Mouse (Mus musculus) hindbrain, embryonic 11.5 days (tissue): Measurements from ENCODE around the gene Gm6169. TPM values are rescaled to one million over a fixed set of nuclear protein-coding genes. Genes with fewer than 3 reads are reported as not detected.

ENCODE experiments used
- ATAC-seq: fragments of 200-750 bp; cut with Nextera tagmentation; 2 replicates; pipeline ENCODE4 v1.8.0; 2017; ENCODE audit warnings: mild to moderate bottlenecking, moderate TSS enrichment, moderate library complexity; ENCODE audit not compliant: low FRiP score
- DNase-seq: peaks from one replicate; pipeline ENCODE4 v3.0.0-alpha.2; 2015; ENCODE audit warnings: low spot score
- H3K27ac ChIP-seq: fragments of 300-500 bp; sonication (generic); 2 replicates; pipeline ENCODE4 v1.5.1; 2014; ENCODE audit warnings: mild to moderate bottlenecking, low read depth, low read length
- H3K27me3 ChIP-seq: fragments of 300-500 bp; sonication (generic); 2 replicates; pipeline ENCODE4 v1.6.1; 2014; ENCODE audit warnings: mild to moderate bottlenecking, low read length, moderate library complexity, mixed read lengths; ENCODE audit not compliant: control insufficient read depth, insufficient read depth
- H3K36me3 ChIP-seq: fragments of 300-500 bp; sonication (generic); 2 replicates; pipeline ENCODE4 v1.6.1; 2014; ENCODE audit warnings: mild to moderate bottlenecking, low read length, moderate library complexity, mixed read lengths; ENCODE audit not compliant: control insufficient read depth, insufficient read depth
- H3K4me1 ChIP-seq: fragments of 300-500 bp; sonication (generic); replicated peaks from 2 replicates; pipeline ENCODE4 v1.6.1; 2014; ENCODE audit warnings: low read length, mixed read lengths; ENCODE audit not compliant: control insufficient read depth, insufficient read depth
- H3K4me2 ChIP-seq: fragments of 300-500 bp; sonication (generic); replicated peaks from 2 replicates; pipeline ENCODE4 v1.6.1; 2014; ENCODE audit warnings: mild to moderate bottlenecking, low read depth, low read length
- H3K4me3 ChIP-seq: fragments of 300-500 bp; sonication (generic); 2 replicates; pipeline ENCODE4 v1.5.1; 2014; ENCODE audit warnings: low read depth, low read length
- H3K9ac ChIP-seq: fragments of 300-500 bp; sonication (generic); 2 replicates; pipeline ENCODE4 v1.6.1; 2014; ENCODE audit warnings: low read depth, low read length
- H3K9me3 ChIP-seq: fragments of 300-500 bp; sonication (generic); 2 replicates; pipeline ENCODE4 v1.6.1; 2016; ENCODE audit warnings: low read length; ENCODE audit not compliant: control insufficient read depth
- WGBS: fragments of 180-500 bp; shearing (Covaris S2); extraction: QIAGEN DNeasy Blood & Tissue Kit; methylation state at CpG from one replicate; pipeline ENCODE4 v1.1.7; 2014; 5-methylcytosine and 5-hydroxymethylcytosine counted together
- polyA plus RNA-seq: library from polyadenylated mRNA; unstranded; fragments of >200 nt; fragmentation: Nextera tagmentation; extraction: Ambion mirVana; gene quantifications from 2 replicates; pipeline ENCODE4 v1.2.1, GENCODE M21; 2014

The Gm6169 gene
- polyA plus RNA-seq, 1 experiment from 2014 or later = 1.6 TPM

DNA sequence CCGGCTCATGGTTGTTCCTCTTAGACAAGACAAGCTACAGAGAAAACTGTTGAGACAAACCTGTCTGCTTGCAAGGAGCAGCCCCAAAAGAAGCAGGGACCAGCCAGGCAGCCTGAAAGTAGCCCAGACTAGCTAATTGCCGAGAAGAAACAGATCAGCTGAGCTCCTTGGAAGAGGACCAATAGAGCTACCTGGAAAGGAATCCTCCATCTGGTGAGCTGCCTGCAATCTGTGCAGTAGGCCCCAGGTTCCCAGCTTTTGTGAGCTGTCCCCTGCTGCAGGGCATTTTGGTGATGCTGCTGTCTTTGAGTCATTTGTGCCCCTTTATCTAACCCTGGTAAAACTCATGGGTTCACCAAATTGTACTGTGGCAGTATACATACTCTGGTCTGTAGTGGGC lies 18.8 kb downstream of the Gm6169 start:
- no peak overlapping the region for H3K9ac ChIP-seq

GRCm38 (mm10) chr13:97077556-97077955 lies 21.5 kb downstream of the Gm6169 start:
- Histone ChIP-seq H3K27me3 (no peaks in the 10 kb centered on the region), H3K9me3 (no peaks in the 10 kb centered on the region), H3K9ac (no peak overlapping the region), H3K4me3 (no peak overlapping the region), H3K4me1 (no peaks in the 10 kb centered on the region), H3K27ac (no peak overlapping the region), H3K4me2 (no peak overlapping the region), H3K36me3 (no peaks in the 10 kb centered on the region)
- WGBS = 91% methylated on average over 2 of the region's 2 CpGs
- ATAC-seq (no peak), DNase-seq (no peak)

More for the DNA sequence above, 18.8 kb downstream of the Gm6169 start:
- H3K27ac ChIP-seq = no peak overlapping the region
- WGBS = 82% methylated on average over 2 of the region's 2 CpGs
- no peak overlapping the region for H3K4me2 ChIP-seq
- H3K4me3 ChIP-seq = no peak overlapping the region
- no peaks in the 10 kb centered on the region for H3K9me3 ChIP-seq
- H3K36me3 ChIP-seq = no peaks in the 10 kb centered on the region
- H3K27me3 ChIP-seq = no peaks in the 10 kb centered on the region
- H3K4me1 ChIP-seq = no peaks in the 10 kb centered on the region
- ATAC-seq (no peak), DNase-seq (no peak)

DNA sequence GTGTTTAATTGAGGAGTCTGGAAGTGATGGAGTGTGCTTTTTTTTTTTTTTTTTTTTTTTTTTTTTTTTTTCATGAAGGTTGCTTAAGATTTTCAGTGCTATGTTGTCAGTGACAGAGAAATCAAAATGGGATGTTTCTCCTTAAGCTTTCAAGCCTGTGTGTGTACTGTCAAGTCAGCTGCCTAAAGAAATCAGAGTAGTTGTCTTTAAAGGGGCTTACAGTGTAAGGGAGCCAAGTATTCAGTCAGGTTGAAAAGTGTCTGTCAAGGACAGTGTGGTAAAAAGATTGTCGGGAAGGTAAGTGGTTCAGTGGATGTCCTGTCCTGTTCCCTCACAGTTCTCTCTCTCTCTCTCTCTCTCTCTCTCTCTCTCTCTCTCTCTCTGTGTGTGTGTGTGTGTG lies 25.5 kb downstream of the Gm6169 start:
- Histone ChIP-seq H3K9me3 (no peaks in the 10 kb centered on the region), H3K4me1 (no peaks in the 10 kb centered on the region), H3K4me2 (no peak overlapping the region), H3K36me3 (no peaks in the 10 kb centered on the region), H3K27me3 (no peaks in the 10 kb centered on the region), H3K27ac (no peak overlapping the region), H3K4me3 (no peak overlapping the region), H3K9ac (no peak overlapping the region)
- WGBS = 65% methylated on average over 1 of the region's 1 CpGs
- ATAC-seq = no peak
- no peak for DNase-seq

DNA sequence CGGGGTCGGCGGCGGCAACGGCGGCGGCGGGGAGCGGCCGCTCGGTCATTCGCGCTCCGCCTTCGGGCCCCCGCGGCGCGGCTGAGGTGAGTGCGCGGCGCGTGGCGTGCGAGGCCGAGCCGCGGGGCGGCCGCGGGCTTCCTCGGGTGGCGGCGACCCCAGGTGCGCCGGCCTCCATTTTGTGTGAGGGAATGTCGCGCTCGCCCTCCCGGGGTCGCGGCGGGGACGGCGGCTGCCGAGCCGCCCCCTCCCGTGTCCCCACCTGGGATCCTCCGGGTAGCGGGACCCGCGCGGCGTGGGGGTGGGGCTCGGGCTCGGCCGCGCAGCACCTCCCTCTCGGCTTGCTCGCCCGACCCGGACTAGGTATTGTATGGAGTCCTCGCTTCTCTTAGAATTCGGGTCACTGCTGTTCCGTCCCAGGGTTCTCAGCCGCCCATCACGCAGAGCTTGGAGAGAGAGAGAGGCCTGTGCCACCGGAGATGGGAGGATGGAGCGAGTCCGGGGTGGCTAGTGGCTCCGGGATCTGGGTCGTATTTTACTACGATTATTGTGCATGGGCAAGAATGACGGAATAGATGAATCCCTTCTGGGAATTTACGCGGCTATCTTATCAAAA lies 27.3 kb downstream of the Gm6169 start:
- DNase-seq (peak; percentile 72), ATAC-seq (peak; percentile 85)
- Histone ChIP-seq H3K4me3 (peak overlapping the region; percentile 79), H3K9ac (peak overlapping the region; percentile 81), H3K27me3 (peaks cover 2% of the 10 kb centered on the region; the same call in 1 of the 2 replicates), H3K4me1 (no peaks in the 10 kb centered on the region; the same call in 1 of the 2 replicates), H3K27ac (peak overlapping the region; percentile 80), H3K36me3 (no peaks in the 10 kb centered on the region), H3K9me3 (no peaks in the 10 kb centered on the region), H3K4me2 (peak overlapping the region; percentile 88)
- WGBS = under 1% methylated on average over 43 of the region's 76 CpGs

DNA sequence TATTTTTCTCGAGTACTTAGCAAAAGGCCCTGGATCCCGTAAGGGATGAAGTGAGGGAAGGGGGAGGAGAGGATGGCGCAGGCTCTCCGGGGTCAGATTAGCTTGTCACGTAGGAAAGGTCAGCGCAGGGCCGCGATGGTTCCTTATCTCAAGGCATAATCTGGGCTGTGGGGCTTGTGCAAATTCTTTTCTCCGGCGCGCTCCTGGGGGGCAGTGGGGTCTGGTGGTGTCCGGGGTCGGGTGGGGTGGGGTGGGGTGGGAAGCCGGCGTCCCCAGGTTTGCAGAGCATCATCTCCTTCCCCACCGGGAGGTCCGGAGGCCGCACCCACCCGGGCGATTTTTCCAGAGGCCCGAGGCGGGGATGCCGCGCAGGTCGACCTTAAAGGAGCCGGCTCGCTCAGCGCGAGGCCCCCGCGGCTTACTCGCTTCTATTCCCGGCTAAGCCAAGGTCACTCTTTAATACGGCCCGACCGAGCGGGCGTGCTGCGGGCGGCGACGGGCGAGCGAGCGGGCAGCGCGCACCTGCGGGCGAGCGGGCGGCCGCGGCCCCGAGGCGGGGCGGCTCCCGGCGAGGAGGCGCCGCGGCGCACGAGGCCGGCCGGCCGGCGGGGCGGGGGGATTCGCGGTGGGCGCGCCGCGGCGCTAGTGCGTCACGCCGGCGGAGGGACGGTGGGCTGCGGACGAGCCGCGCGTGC lies 28.0 kb downstream of the Gm6169 start:
- under 1% methylated on average over 57 of the region's 85 CpGs for WGBS
- H3K4me1 ChIP-seq = no peaks in the 10 kb centered on the region; the same call in 1 of the 2 replicates
- H3K4me2 ChIP-seq = peak overlapping the region; percentile 88
- peak; percentile 78 for ATAC-seq
- peak overlapping the region; percentile 80 for H3K27ac ChIP-seq
- no peaks in the 10 kb centered on the region for H3K9me3 ChIP-seq
- DNase-seq = peak; percentile 66
- peak overlapping the region; percentile 79 for H3K4me3 ChIP-seq
- H3K9ac ChIP-seq = peak overlapping the region; percentile 81
- no peaks in the 10 kb centered on the region for H3K36me3 ChIP-seq
- peaks cover 2% of the 10 kb centered on the region; the same call in 1 of the 2 replicates for H3K27me3 ChIP-seq

DNA sequence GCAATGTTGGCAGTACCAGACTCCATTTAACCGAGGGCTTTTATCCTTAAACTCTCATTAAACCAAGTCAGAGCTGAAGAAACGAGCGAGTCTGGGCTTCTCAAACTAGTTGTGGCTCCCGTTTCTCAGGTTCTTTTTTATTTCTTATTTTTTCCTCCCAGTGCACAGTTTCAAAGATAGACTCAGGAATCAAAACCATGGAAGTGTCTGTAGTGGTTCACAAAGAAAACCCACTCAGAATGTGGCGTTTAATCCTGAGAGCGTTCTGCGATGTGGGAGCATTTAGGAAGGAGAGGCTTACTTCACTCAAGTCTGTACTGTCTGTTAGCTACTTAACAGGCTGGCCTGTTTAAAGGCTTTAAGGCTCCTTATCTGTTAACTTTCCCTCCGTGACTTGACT lies 30.9 kb downstream of the Gm6169 start:
- H3K4me2 ChIP-seq = no peak overlapping the region
- 38% methylated on average over 8 of the region's 8 CpGs for WGBS
- H3K4me3 ChIP-seq = no peak overlapping the region
- ATAC-seq (no peak), DNase-seq (no peak)
- H3K36me3 ChIP-seq = no peaks in the 10 kb centered on the region
- no peak overlapping the region for H3K9ac ChIP-seq
- H3K9me3 ChIP-seq = no peaks in the 10 kb centered on the region
- H3K27me3 ChIP-seq = peaks cover 2% of the 10 kb centered on the region; the same call in 1 of the 2 replicates
- no peak overlapping the region for H3K27ac ChIP-seq
- no peaks in the 10 kb centered on the region; the same call in 1 of the 2 replicates for H3K4me1 ChIP-seq

- DNase-seq = no peak
- Histone ChIP-seq H3K36me3 (no peaks in the 10 kb centered on the region), H3K4me2 (no peak overlapping the region), H3K4me1 (no peaks in the 10 kb centered on the region; the same call in 1 of the 2 replicates), H3K9me3 (no peaks in the 10 kb centered on the region), H3K4me3 (no peak overlapping the region), H3K27ac (no peak overlapping the region), H3K27me3 (peaks cover 2% of the 10 kb centered on the region; the same call in 1 of the 2 replicates), H3K9ac (no peak overlapping the region)
- 3% methylated on average over 6 of the region's 6 CpGs for WGBS
- no peak for ATAC-seq
Observed at GRCm38 (mm10) chr13:97067691-97068090, 31.3 kb downstream of the Gm6169 start.

DNA sequence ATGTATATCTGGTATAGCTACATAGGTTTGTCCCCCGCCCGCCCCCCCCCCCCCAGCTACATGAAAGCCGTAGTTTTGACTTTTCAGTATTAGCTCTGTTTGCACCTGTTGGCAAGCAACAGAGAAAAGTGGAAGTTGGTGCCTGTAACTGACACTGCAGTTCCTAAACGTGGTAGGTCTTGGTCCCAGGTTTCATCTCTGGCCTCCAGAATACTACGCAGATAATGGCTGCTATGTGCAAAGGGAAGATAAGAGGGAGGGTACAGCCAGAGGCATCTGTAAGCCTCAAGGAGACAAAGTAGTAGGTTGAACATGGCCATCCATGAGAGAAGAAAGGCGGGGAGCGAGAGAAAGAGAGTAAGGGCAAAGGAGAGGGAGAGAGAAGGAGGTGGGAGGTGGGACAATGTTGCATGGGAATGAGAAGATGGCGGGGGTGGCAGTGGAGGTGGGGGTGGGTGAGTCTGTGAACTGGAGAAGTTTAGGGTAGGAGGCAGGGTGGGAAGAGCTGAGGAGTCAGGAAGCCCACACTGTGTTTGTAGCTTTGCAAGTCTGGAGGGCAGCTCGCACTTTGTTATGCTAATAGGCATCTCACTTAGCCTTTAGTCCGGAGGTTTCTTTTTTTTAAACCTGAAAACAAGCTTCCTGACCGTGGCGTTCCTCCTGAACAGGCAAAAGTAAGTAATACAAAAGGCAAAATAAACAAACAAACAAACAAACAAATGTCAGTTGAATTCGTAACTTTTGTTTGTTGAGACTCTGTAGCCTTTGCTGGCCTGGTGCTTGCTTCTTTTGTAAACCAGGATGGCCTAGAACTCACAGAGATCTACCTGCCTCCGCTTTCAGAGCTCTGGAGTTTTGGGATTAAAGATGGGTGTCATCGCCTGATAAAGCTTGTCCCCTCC lies 32.1 kb downstream of the Gm6169 start, which contains the start of gene Fam169a:
Gene Fam169a, plus strand, starts transcription at position 638 of the 902 bp plus-strand sequence.
- no peak within 1 kb of the TSS for H3K4me3 ChIP-seq
- H3K27ac ChIP-seq = no peak within 1 kb of the TSS
- H3K4me2 ChIP-seq = no peak within 1 kb of the TSS
- no peak for ATAC-seq
- H3K36me3 ChIP-seq = no peaks in the 10 kb centered on the region
- no peak within 1 kb of the TSS for H3K9ac ChIP-seq
- H3K4me1 ChIP-seq = no peaks in the 10 kb centered on the region; the same call in 1 of the 2 replicates
- no peaks in the 10 kb centered on the region for H3K9me3 ChIP-seq
- H3K27me3 ChIP-seq = peaks cover 2% of the 10 kb centered on the region; the same call in 1 of the 2 replicates
- no peak for DNase-seq
- WGBS = 35% methylated on average over 15 of the region's 15 CpGs
